Mouse (Mus musculus) neural tube, postnatal 0 days (tissue): ENCODE results near the gene Gmeb1. TPM values are rescaled to one million over a fixed set of nuclear protein-coding genes. Genes with fewer than 3 reads are reported as not detected.

Experiments used
- microRNA-seq: library from miRNA; unstranded; fragments of <30 nt; microRNA quantifications from one replicate; pipeline ENCODE4, GENCODE M21; 2016
- polyA plus RNA-seq: library from polyadenylated mRNA; unstranded; fragments of >200 nt; fragmentation: Nextera tagmentation; extraction: Ambion mirVana; gene quantifications from 2 replicates; pipeline ENCODE4 v1.2.1, GENCODE M21; 2015

The Gmeb1 gene
- 22.1 and 28.6 TPM in 2 replicates for polyA plus RNA-seq

DNA sequence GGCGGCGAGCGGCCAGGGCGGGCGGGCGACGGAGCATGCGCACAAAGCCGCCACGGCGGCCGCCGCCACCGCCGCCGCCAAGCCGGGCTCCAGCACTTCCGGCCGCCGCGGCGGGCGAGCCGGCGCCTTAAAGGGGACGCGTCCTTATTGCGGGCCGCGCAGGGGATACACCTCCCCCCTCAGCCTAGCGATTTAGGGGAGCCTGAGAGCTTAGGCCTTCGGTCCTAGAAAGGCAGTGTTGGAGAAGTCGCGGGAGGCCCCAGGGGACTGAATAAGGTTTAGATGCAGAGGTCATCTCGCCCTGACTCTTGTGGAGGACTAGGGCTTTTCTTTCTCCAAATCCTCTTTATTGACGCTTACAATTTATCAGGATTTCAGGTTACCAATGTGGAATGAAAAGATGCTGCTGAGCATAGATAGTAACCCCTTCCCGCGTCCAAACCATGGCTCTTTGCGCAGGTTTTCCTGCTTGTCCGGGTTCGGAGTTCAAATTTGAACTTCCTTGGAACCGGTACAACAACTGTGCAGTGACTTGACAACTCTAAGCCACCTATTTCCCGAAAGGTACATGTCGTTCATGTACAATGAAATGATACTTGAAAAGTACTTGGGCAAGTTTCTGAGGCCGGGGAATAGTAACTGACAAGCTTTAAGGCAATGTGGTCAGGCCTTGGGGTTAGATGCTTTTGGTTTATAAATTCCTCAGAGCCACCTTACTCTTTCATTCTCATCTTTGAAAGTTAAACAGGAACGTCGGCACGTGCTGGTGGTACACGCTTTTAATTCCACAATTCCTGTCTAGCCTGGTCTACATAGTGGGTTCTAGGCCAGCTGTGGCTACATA, at the start of gene Gmeb1:
Gene Gmeb1, minus strand, starts transcription at position 89 of the 844 bp plus-strand sequence.

DNA sequence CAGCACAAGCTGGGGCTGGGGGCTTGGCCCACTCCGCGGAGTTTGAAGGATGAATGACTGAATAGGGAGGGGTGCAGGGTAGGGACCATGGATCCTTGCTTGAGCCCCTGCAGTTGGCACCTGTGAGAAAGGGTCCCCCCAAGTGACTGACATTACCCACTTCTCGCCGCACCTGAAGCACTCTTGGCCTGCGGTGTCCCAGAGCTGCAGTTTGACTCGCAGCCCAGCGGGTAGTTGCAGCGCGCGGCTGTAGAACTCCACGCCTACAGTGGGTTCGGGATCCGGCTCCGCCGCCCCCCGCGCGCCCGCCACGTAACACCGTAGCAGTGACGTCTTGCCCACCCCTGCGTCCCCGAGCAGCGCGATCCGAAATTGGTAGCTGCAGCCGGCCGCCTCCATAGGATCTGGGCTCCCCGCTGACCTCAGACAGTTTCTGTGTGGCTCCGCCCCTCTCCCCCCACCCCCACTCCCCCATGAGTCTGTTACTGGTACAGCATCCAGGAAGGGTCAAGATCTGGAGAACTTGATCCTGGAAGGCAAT, 41.6 kb upstream of the Gmeb1 start, which contains the start of gene Rab42:
Gene Rab42, minus strand, starts transcription at position 447 of the 541 bp plus-strand sequence.

GRCm38 (mm10) chr4:132274156-132274862, 12.9 kb upstream of the Gmeb1 start, which contains the start of gene Taf12:
Gene Taf12, plus strand, starts transcription at chr4:132274375.

GRCm38 (mm10) chr4:132211953-132212734, 49.3 kb downstream of the Gmeb1 start, which contains the start of gene Ythdf2:
Gene Ythdf2, minus strand, starts transcription at chr4:132212303.

Small RNA genes lying within 50 kb of the gene (microRNA-seq; reads per million reads assigned to microRNA genes)
- not detected for gene Gm22033

Other genes with a start within 250 kb of the Gmeb1 start
- 0.10 TPM in 1 of 2 replicates, not detected in the other for gene Gm10300, start 186.9 kb downstream of the Gmeb1 start, polyA plus RNA-seq
- gene Epb41, start 186.3 kb downstream of the Gmeb1 start, polyA plus RNA-seq: 21.9 and 22.0 TPM in 2 replicates
- 1.1 and 1.2 TPM in 2 replicates for gene Oprd1, start 117.1 kb downstream of the Gmeb1 start, polyA plus RNA-seq
- 63.8 and 68.9 TPM in 2 replicates for gene Ythdf2, start 49.3 kb downstream of the Gmeb1 start, polyA plus RNA-seq
- 31.2 and 32.7 TPM in 2 replicates for gene Taf12, start 12.8 kb upstream of the Gmeb1 start, polyA plus RNA-seq
- 6.8 and 7.2 TPM in 2 replicates for gene Rab42, start 41.8 kb upstream of the Gmeb1 start, polyA plus RNA-seq
- gene Trnau1ap, start 67.9 kb upstream of the Gmeb1 start, polyA plus RNA-seq: 66.7 and 68.6 TPM in 2 replicates
- 17.7 and 18.7 TPM in 2 replicates for gene Rcc1, start 92.0 kb upstream of the Gmeb1 start, polyA plus RNA-seq
- gene Phactr4, start 160.9 kb upstream of the Gmeb1 start, polyA plus RNA-seq: 4.2 and 5.4 TPM in 2 replicates
- gene Med18, start 202.3 kb upstream of the Gmeb1 start, polyA plus RNA-seq: 11.6 and 13.3 TPM in 2 replicates
- gene Sesn2, start 248.9 kb upstream of the Gmeb1 start, polyA plus RNA-seq: 20.9 and 21.0 TPM in 2 replicates